1 mouse cellular context compared by ENCODE assay signal in the genomic region with DNA sequence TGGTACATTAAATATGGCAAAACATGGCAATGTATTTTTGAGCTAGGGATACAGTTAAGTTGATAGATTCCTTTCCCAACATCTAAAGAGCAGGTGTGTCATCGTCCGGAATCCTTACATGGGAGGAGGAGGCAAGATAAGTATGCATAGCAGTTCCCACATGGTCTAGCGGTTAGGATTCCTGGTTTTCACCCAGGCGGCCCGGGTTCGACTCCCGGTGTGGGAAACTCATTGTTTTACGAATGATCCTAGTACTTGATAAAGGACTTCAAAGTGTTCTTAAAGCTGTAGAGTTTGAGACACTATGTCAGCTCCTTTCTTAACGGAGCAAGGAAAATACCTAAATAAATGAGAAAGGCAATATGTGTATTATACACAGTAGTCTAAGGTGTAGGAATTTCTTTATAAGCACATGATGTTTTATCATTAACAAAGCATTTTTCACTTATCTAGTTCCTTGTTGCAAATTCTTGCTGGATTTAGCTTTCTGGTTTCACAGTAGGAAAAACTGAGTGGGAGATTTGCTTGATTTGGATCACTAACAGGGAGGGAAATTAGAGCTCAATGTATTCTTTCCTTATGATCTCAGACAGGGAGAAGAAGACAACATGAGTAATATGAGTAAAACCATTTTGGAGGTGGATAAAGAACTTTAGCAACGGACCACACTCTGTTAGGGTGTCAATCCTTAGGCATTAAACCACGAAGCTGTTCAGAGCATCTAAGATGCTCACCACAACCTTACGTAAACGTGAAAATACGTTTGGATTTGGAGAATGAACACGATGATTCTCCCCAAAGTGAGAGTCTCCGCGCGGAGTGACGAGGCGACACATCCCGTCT.
TF ChIP-seq lines count a peak whose summit lies in the region.

No protein-coding gene starts in this region.

TF ChIP-seq in myocyte, 11 proteins besides CTCF, POLR2A, EP300 and RAD21:
- TF ChIP-seq MYOD1 (IDR thresholded peaks at IDR 0.05; ENCODE audit: control insufficient read depth in 1 of 3, insufficient read length in 2 of 3, low read depth in 2 of 3) (no peak), TCF12 (IDR thresholded peaks at IDR 0.05; ENCODE audit: insufficient read depth, poor library complexity, severe bottlenecking) (no peak), CEBPB (IDR thresholded peaks at IDR 0.05; ENCODE audit: insufficient read depth, poor library complexity, severe bottlenecking) (no peak), TCF3 (IDR thresholded peaks at IDR 0.05; ENCODE audit: insufficient read length, low read depth) (no peak), E2F4 (IDR thresholded peaks at IDR 0.05; ENCODE audit: insufficient read depth) (no peak), REST (IDR thresholded peaks at IDR 0.05; ENCODE audit: insufficient read depth, insufficient read length) (no peak), MAX (IDR thresholded peaks at IDR 0.05; ENCODE audit: low read depth) (no peak), USF1 (IDR thresholded peaks at IDR 0.05; ENCODE audit: low read depth) (no peak), POLR2AphosphoS2 (IDR thresholded peaks at IDR 0.05; ENCODE audit: insufficient read length, low read depth) (no peak), SRF (IDR thresholded peaks at IDR 0.05; ENCODE audit: control insufficient read depth, insufficient read length, low read depth) (no peak), MYOG (IDR thresholded peaks at IDR 0.05; ENCODE audit: control insufficient read depth in 1 of 3, insufficient read depth in 1 of 3, insufficient read length in 2 of 3, low read depth in 2 of 3) (no peak)
